Mouse (Mus musculus) bone marrow macrophage, adult 2 months (primary cell): ENCODE data around the gene Gna15.

Experiments used
- CTCF ChIP-seq: IDR thresholded peaks from 2 replicates; pipeline ENCODE4 v1.5.1; 2012; ENCODE audit warnings: low read depth, mild to moderate bottlenecking, low read length, moderate library complexity
- POLR2A ChIP-seq: IDR thresholded peaks from 2 replicates; pipeline ENCODE4 v1.6.1; 2012; ENCODE audit warnings: mild to moderate bottlenecking, low read depth, low read length, borderline replicate concordance

DNA sequence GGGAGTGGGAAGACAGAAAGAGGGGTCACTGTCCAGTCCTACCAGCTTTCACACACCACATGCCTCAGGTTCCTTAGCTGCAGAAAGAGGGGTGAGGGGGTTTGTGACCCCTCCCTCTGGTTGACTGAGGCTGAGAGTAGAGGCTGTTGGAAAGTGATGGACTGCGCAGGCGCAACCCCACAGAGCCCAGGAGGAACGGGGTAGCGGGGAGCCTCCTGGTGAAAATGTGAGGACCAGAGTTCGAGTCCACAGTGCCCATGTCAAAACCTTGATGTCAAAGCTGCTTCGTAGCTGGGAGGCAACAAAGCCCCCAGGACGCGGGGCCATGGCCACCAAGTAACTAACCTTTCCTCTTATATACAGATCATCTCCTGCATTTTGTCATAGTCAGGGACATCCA is 66.4 kb downstream of the Gna15 start:
- TF ChIP-seq CTCF (no peak), POLR2A (no peak)
